Mouse (Mus musculus) hindbrain, embryonic 11.5 days (tissue): ENCODE measurements around the gene Slit3. TPM values are rescaled to one million over a fixed set of nuclear protein-coding genes. Genes with fewer than 3 reads are reported as not detected.

ENCODE experiments used
- ATAC-seq: fragments of 200-750 bp; cut with Nextera tagmentation; 2 replicates; pipeline ENCODE4 v1.8.0; 2017; ENCODE audit warnings: mild to moderate bottlenecking, moderate TSS enrichment, moderate library complexity; ENCODE audit not compliant: low FRiP score
- DNase-seq: peaks from one replicate; pipeline ENCODE4 v3.0.0-alpha.2; 2015; ENCODE audit warnings: low spot score
- H3K27ac ChIP-seq: fragments of 300-500 bp; sonication (generic); 2 replicates; pipeline ENCODE4 v1.5.1; 2014; ENCODE audit warnings: mild to moderate bottlenecking, low read depth, low read length
- H3K27me3 ChIP-seq: fragments of 300-500 bp; sonication (generic); 2 replicates; pipeline ENCODE4 v1.6.1; 2014; ENCODE audit warnings: mild to moderate bottlenecking, low read length, moderate library complexity, mixed read lengths; ENCODE audit not compliant: control insufficient read depth, insufficient read depth
- H3K36me3 ChIP-seq: fragments of 300-500 bp; sonication (generic); 2 replicates; pipeline ENCODE4 v1.6.1; 2014; ENCODE audit warnings: mild to moderate bottlenecking, low read length, moderate library complexity, mixed read lengths; ENCODE audit not compliant: control insufficient read depth, insufficient read depth
- H3K4me1 ChIP-seq: fragments of 300-500 bp; sonication (generic); replicated peaks from 2 replicates; pipeline ENCODE4 v1.6.1; 2014; ENCODE audit warnings: low read length, mixed read lengths; ENCODE audit not compliant: control insufficient read depth, insufficient read depth
- H3K4me2 ChIP-seq: fragments of 300-500 bp; sonication (generic); replicated peaks from 2 replicates; pipeline ENCODE4 v1.6.1; 2014; ENCODE audit warnings: mild to moderate bottlenecking, low read depth, low read length
- H3K4me3 ChIP-seq: fragments of 300-500 bp; sonication (generic); 2 replicates; pipeline ENCODE4 v1.5.1; 2014; ENCODE audit warnings: low read depth, low read length
- H3K9ac ChIP-seq: fragments of 300-500 bp; sonication (generic); 2 replicates; pipeline ENCODE4 v1.6.1; 2014; ENCODE audit warnings: low read depth, low read length
- H3K9me3 ChIP-seq: fragments of 300-500 bp; sonication (generic); 2 replicates; pipeline ENCODE4 v1.6.1; 2016; ENCODE audit warnings: low read length; ENCODE audit not compliant: control insufficient read depth
- WGBS: fragments of 180-500 bp; shearing (Covaris S2); extraction: QIAGEN DNeasy Blood & Tissue Kit; methylation state at CpG from one replicate; pipeline ENCODE4 v1.1.7; 2014; 5-methylcytosine and 5-hydroxymethylcytosine counted together
- polyA plus RNA-seq: library from polyadenylated mRNA; unstranded; fragments of >200 nt; fragmentation: Nextera tagmentation; extraction: Ambion mirVana; gene quantifications from 2 replicates; pipeline ENCODE4 v1.2.1, GENCODE M21; 2014

The Slit3 gene
- polyA plus RNA-seq, 1 experiment from 2014 or later = 39.3 TPM

- H3K4me3 ChIP-seq = no peak overlapping the region
- H3K27ac ChIP-seq = no peak overlapping the region
- no peaks in the 10 kb centered on the region for H3K36me3 ChIP-seq
- H3K9me3 ChIP-seq = no peaks in the 10 kb centered on the region
- H3K27me3 ChIP-seq = no peaks in the 10 kb centered on the region
- WGBS = 84% methylated on average over 6 of the region's 6 CpGs
- H3K4me1 ChIP-seq = no peaks in the 10 kb centered on the region
- no peak overlapping the region for H3K4me2 ChIP-seq
- no peak overlapping the region for H3K9ac ChIP-seq
- no peak for ATAC-seq
- DNase-seq = no peak
These were observed 549.2 kb downstream of the Slit3 start for GRCm38 (mm10) chr11:35670181-35670580.

- Histone ChIP-seq H3K4me1 (no peaks in the 10 kb centered on the region), H3K4me2 (no peak overlapping the region), H3K9me3 (no peaks in the 10 kb centered on the region), H3K9ac (no peak overlapping the region), H3K27ac (no peak overlapping the region), H3K27me3 (no peaks in the 10 kb centered on the region), H3K4me3 (no peak overlapping the region), H3K36me3 (no peaks in the 10 kb centered on the region)
- DNase-seq (no peak), ATAC-seq (no peak)
- WGBS = 77% methylated on average over 3 of the region's 3 CpGs
These were observed 549.7 kb downstream of the Slit3 start for GRCm38 (mm10) chr11:35670746-35671145.

GRCm38 (mm10) chr11:35673050-35673449 lies 552.0 kb downstream of the Slit3 start:
- no peaks in the 10 kb centered on the region for H3K27me3 ChIP-seq
- no peak overlapping the region for H3K4me2 ChIP-seq
- H3K4me1 ChIP-seq = no peaks in the 10 kb centered on the region
- no peaks in the 10 kb centered on the region for H3K36me3 ChIP-seq
- no peak overlapping the region for H3K9ac ChIP-seq
- WGBS = 87% methylated on average over 7 of the region's 7 CpGs
- ATAC-seq (no peak), DNase-seq (no peak)
- H3K4me3 ChIP-seq = no peak overlapping the region
- no peaks in the 10 kb centered on the region for H3K9me3 ChIP-seq
- H3K27ac ChIP-seq = no peak overlapping the region

- Histone ChIP-seq H3K9me3 (no peaks in the 10 kb centered on the region), H3K4me3 (no peak overlapping the region), H3K36me3 (no peaks in the 10 kb centered on the region), H3K27me3 (no peaks in the 10 kb centered on the region), H3K27ac (no peak overlapping the region), H3K9ac (no peak overlapping the region), H3K4me2 (no peak overlapping the region), H3K4me1 (no peaks in the 10 kb centered on the region)
- WGBS = 95% methylated on average over 9 of the region's 9 CpGs
- no peak for DNase-seq
- no peak for ATAC-seq
These were observed 553.2 kb downstream of the Slit3 start for GRCm38 (mm10) chr11:35674242-35674641.

GRCm38 (mm10) chr11:35676744-35677143 lies 555.7 kb downstream of the Slit3 start:
- Histone ChIP-seq H3K9ac (no peak overlapping the region), H3K4me2 (no peak overlapping the region), H3K4me3 (no peak overlapping the region), H3K27ac (no peak overlapping the region), H3K9me3 (no peaks in the 10 kb centered on the region), H3K36me3 (no peaks in the 10 kb centered on the region), H3K27me3 (no peaks in the 10 kb centered on the region), H3K4me1 (no peaks in the 10 kb centered on the region)
- 61% methylated on average over 4 of the region's 4 CpGs for WGBS
- ATAC-seq (no peak), DNase-seq (no peak)

- H3K4me1 ChIP-seq = no peaks in the 10 kb centered on the region
- no peak for DNase-seq
- H3K27ac ChIP-seq = no peak overlapping the region
- no peaks in the 10 kb centered on the region for H3K27me3 ChIP-seq
- no peak overlapping the region for H3K4me3 ChIP-seq
- no peak overlapping the region for H3K4me2 ChIP-seq
- 84% methylated on average over 5 of the region's 5 CpGs for WGBS
- ATAC-seq = no peak
- H3K9me3 ChIP-seq = no peaks in the 10 kb centered on the region
- H3K36me3 ChIP-seq = no peaks in the 10 kb centered on the region
- H3K9ac ChIP-seq = no peak overlapping the region
These were observed 559.0 kb downstream of the Slit3 start for GRCm38 (mm10) chr11:35679976-35680375.

GRCm38 (mm10) chr11:35687316-35687715 lies 566.3 kb downstream of the Slit3 start:
- 92% methylated on average over 6 of the region's 6 CpGs for WGBS
- no peak for ATAC-seq
- DNase-seq = no peak

GRCm38 (mm10) chr11:35690515-35691281 lies 569.7 kb downstream of the Slit3 start:
- Histone ChIP-seq H3K4me3 (no peak overlapping the region), H3K4me1 (no peaks in the 10 kb centered on the region), H3K27ac (no peak overlapping the region), H3K4me2 (no peak overlapping the region), H3K27me3 (no peaks in the 10 kb centered on the region), H3K9me3 (no peaks in the 10 kb centered on the region), H3K9ac (no peak overlapping the region), H3K36me3 (0 out of 2 replicates have a peak, but pooled peaks cover 2% of the 10 kb centered on the region)
- DNase-seq (no peak), ATAC-seq (no peak)
- WGBS = 64% methylated on average over 7 of the region's 7 CpGs

More at GRCm38 (mm10) chr11:35687316-35687715, 566.3 kb downstream of the Slit3 start:
- Histone ChIP-seq H3K27me3 (no peaks in the 10 kb centered on the region), H3K9me3 (no peaks in the 10 kb centered on the region), H3K27ac (no peak overlapping the region), H3K4me3 (no peak overlapping the region), H3K9ac (no peak overlapping the region), H3K4me2 (no peak overlapping the region), H3K36me3 (0 out of 2 replicates have a peak, but pooled peaks cover 2% of the 10 kb centered on the region), H3K4me1 (no peaks in the 10 kb centered on the region)

GRCm38 (mm10) chr11:35693136-35693535 lies 572.1 kb downstream of the Slit3 start:
- peak; percentile 65 for ATAC-seq
- Histone ChIP-seq H3K4me1 (no peaks in the 10 kb centered on the region), H3K9ac (no peak overlapping the region), H3K27ac (no peak overlapping the region), H3K4me3 (no peak overlapping the region), H3K27me3 (no peaks in the 10 kb centered on the region), H3K9me3 (no peaks in the 10 kb centered on the region), H3K4me2 (no peak overlapping the region), H3K36me3 (0 out of 2 replicates have a peak, but pooled peaks cover 2% of the 10 kb centered on the region)
- DNase-seq = peak; percentile 87
- WGBS = 17% methylated on average over 5 of the region's 5 CpGs
